Mouse (Mus musculus) liver, postnatal 0 days (tissue): ENCODE data around the gene Ncor2. TPM values are rescaled to one million over a fixed set of nuclear protein-coding genes. Genes with fewer than 3 reads are reported as not detected.

Experiments
- ATAC-seq: fragments of 200-750 bp; cut with Nextera tagmentation; 2 replicates; pipeline ENCODE4 v1.8.0; 2017; ENCODE audit warnings: mild to moderate bottlenecking, moderate library complexity
- DNase-seq: peaks from one replicate; pipeline ENCODE4 v3.0.0-alpha.2; 2016
- H3K27ac ChIP-seq: fragments of 300-500 bp; sonication (generic); 2 replicates; pipeline ENCODE4 v1.5.1; 2014; ENCODE audit warnings: antibody characterized with exemption, moderate library complexity, mild to moderate bottlenecking, low read depth
- H3K27me3 ChIP-seq: fragments of 300-500 bp; sonication (generic); 2 replicates; pipeline ENCODE4 v1.6.1; 2014; ENCODE audit warnings: low read length, control low read depth, mixed read lengths; ENCODE audit not compliant: insufficient read depth
- H3K36me3 ChIP-seq: fragments of 300-500 bp; sonication (generic); replicated peaks from 2 replicates; pipeline ENCODE4 v1.6.1; 2014; ENCODE audit warnings: mild to moderate bottlenecking, control low read depth, low read length, moderate library complexity, mixed read lengths; ENCODE audit not compliant: insufficient read depth
- H3K4me1 ChIP-seq: fragments of 300-500 bp; sonication (generic); 2 replicates; pipeline ENCODE4 v1.6.1; 2014; ENCODE audit warnings: antibody characterized with exemption, mild to moderate bottlenecking, control low read depth; ENCODE audit not compliant: insufficient read depth
- H3K4me2 ChIP-seq: fragments of 300-500 bp; sonication (generic); 2 replicates; pipeline ENCODE4 v1.6.1; 2014; ENCODE audit warnings: low read depth, mild to moderate bottlenecking, low read length, moderate library complexity, mixed read lengths
- H3K4me3 ChIP-seq: fragments of 300-500 bp; sonication (generic); 2 replicates; pipeline ENCODE4 v1.5.1; 2014; ENCODE audit warnings: low read depth, low read length
- H3K9ac ChIP-seq: fragments of 300-500 bp; sonication (generic); replicated peaks from 2 replicates; pipeline ENCODE4 v1.6.1; 2014; ENCODE audit warnings: mild to moderate bottlenecking, moderate library complexity
- H3K9me3 ChIP-seq: fragments of 300-500 bp; sonication (generic); 2 replicates; pipeline ENCODE4 v1.6.1; 2016; ENCODE audit warnings: mild to moderate bottlenecking, control low read depth, low read length, mixed read lengths
- CTCF ChIP-seq: sonication (generic); IDR thresholded peaks from 2 replicates; pipeline ENCODE4 v1.5.1; 2016; ENCODE audit warnings: antibody characterized with exemption, low read depth
- EP300 ChIP-seq: IDR thresholded peaks from 2 replicates; pipeline ENCODE4 v1.6.1; 2016; ENCODE audit warnings: antibody characterized with exemption, low read depth, mild to moderate bottlenecking
- WGBS: fragments of 180-500 bp; shearing (Covaris S2); extraction: QIAGEN DNeasy Blood & Tissue Kit; methylation state at CpG from one replicate; pipeline ENCODE4 v1.1.7; 2014; ENCODE audit not compliant: insufficient replicate concordance; 5-methylcytosine and 5-hydroxymethylcytosine counted together
- polyA plus RNA-seq: library from polyadenylated mRNA; unstranded; fragments of >200 nt; fragmentation: Nextera tagmentation; extraction: Ambion mirVana; gene quantifications from 2 replicates; pipeline ENCODE4 v1.2.1, GENCODE M21; 2015

Ncor2 gene
- polyA plus RNA-seq, 1 experiment from 2014 or later, result 3.1 TPM

DNA sequence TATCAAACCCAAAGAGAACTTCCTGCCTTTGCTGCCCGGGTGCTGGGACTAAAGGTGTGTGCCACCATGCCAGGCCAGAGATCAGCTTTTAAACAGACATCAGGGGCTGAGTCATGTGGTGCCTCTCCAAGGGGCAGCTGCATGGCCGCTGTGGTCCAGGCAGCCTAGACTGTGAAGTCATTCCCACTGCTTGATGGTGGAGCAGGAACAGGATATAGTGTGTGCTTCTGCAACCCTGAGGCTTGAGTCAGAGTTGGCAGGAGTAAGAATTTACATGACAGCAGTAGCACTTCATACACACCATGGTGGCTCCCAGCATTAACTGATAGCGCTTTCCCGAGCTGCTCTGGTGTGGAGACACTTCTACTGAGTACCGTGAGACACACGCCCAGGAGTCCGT, 106.6 kb downstream of the Ncor2 start:
- Histone ChIP-seq H3K4me2 (no peak overlapping the region; the same call in 1 of the 2 replicates), H3K9me3 (no peaks in the 10 kb centered on the region), H3K4me1 (peaks cover 26% of the 10 kb centered on the region), H3K27ac (peak overlapping the region; percentile 36), H3K36me3 (peaks cover 12% of the 10 kb centered on the region), H3K9ac (no peak overlapping the region), H3K4me3 (no peak overlapping the region), H3K27me3 (no peaks in the 10 kb centered on the region)
- no peak for ATAC-seq
- WGBS, result 56% methylated on average over 7 of the region's 7 CpGs
- DNase-seq, result no peak
- TF ChIP-seq EP300, result no peak
- no peak for TF ChIP-seq CTCF

GRCm38 (mm10) chr5:125071919-125072318, 107.1 kb downstream of the Ncor2 start:
- Histone ChIP-seq H3K9ac (no peak overlapping the region), H3K4me1 (peaks cover 26% of the 10 kb centered on the region), H3K27ac (peak overlapping the region; percentile 36), H3K27me3 (no peaks in the 10 kb centered on the region), H3K4me2 (peak overlapping the region; percentile 35), H3K4me3 (no peak overlapping the region), H3K36me3 (peaks cover 12% of the 10 kb centered on the region), H3K9me3 (no peaks in the 10 kb centered on the region)
- DNase-seq (peak; percentile 45), ATAC-seq (peak; percentile 60; the same call in 1 of the 2 replicates)
- 42% methylated on average over 4 of the region's 4 CpGs for WGBS
- TF ChIP-seq EP300 (no peak), CTCF (no peak)

- H3K9me3 ChIP-seq, result no peaks in the 10 kb centered on the region
- H3K27me3 ChIP-seq, result no peaks in the 10 kb centered on the region
- no peak overlapping the region for H3K4me2 ChIP-seq
- H3K36me3 ChIP-seq, result peaks cover 25% of the 10 kb centered on the region
- WGBS, result 62% methylated on average over 2 of the region's 2 CpGs
- peaks cover 26% of the 10 kb centered on the region for H3K4me1 ChIP-seq
- H3K9ac ChIP-seq, result no peak overlapping the region
- no peak for ATAC-seq
- no peak overlapping the region for H3K4me3 ChIP-seq
- TF ChIP-seq CTCF (no peak), EP300 (no peak)
- H3K27ac ChIP-seq, result no peak overlapping the region
- DNase-seq, result no peak
These were observed 108.6 kb downstream of the Ncor2 start for GRCm38 (mm10) chr5:125070399-125070798.

- H3K9ac ChIP-seq, result no peak overlapping the region
- 69% methylated on average over 5 of the region's 5 CpGs for WGBS
- no peak for DNase-seq
These were observed 109.1 kb downstream of the Ncor2 start for GRCm38 (mm10) chr5:125069916-125070315.

DNA sequence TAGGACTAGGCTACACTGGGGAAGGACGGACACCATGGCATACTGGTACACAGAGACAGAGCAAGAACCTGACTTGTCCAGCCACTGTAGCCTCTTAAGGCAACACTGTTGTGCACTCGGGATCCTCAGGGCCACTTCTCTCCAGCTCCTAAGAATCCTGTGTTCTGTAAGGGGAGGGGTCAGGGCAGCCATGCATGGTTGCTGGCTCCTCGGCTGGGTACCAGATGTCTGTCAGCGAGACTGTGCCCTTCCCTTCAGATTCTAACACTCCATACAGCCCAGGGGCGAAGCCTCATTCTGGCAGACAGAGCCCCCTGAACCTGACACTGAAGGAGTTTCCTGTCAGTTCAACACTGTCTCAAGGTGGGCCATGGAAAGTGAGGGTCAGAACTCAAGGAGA, 109.6 kb downstream of the Ncor2 start:
- TF ChIP-seq CTCF, result no peak
- no peak for TF ChIP-seq EP300
- no peak overlapping the region for H3K27ac ChIP-seq
- no peak overlapping the region for H3K4me2 ChIP-seq
- 73% methylated on average over 5 of the region's 5 CpGs for WGBS
- H3K9ac ChIP-seq, result no peak overlapping the region
- peaks cover 31% of the 10 kb centered on the region for H3K36me3 ChIP-seq
- ATAC-seq (no peak), DNase-seq (no peak)
- peaks cover 22% of the 10 kb centered on the region for H3K4me1 ChIP-seq
- no peaks in the 10 kb centered on the region for H3K27me3 ChIP-seq
- no peaks in the 10 kb centered on the region for H3K9me3 ChIP-seq
- H3K4me3 ChIP-seq, result no peak overlapping the region

More at GRCm38 (mm10) chr5:125069916-125070315, 109.1 kb downstream of the Ncor2 start:
- H3K36me3 ChIP-seq, result peaks cover 29% of the 10 kb centered on the region
- no peak overlapping the region for H3K4me3 ChIP-seq
- TF ChIP-seq CTCF, result no peak
- no peak for TF ChIP-seq EP300
- H3K27ac ChIP-seq, result no peak overlapping the region
- H3K9me3 ChIP-seq, result no peaks in the 10 kb centered on the region
- no peak overlapping the region for H3K4me2 ChIP-seq
- no peak for ATAC-seq
- peaks cover 25% of the 10 kb centered on the region for H3K4me1 ChIP-seq
- H3K27me3 ChIP-seq, result no peaks in the 10 kb centered on the region

DNA sequence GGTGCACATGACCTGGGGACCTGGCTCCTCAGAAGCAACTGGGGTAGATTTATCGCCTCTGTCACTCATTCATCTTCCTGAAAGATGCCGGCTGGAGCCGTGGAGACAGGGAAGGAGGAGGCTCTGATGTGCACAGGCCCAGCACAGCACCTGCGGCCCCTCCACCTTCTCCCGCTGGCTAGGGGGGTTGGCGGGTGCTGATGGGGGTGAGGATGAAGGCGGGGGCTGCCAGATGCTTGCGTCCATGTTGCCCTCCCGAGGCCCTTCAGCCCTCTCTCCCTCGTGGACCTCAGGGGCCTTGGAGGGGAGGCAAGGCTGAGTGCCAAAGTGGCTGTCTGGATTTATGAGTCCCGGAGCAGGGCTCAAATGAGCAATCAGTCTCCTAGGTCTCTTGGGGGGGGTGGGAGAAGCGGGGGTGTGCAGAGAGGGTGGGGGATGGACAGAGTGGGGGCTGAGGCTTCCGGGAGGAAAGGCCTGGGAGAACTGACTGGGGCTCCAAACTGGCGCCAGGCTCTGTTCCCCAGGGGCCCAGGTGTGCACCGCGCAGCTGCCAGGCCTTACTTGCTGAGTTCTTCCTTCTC, 110.6 kb downstream of the Ncor2 start:
- Histone ChIP-seq H3K9me3 (no peaks in the 10 kb centered on the region), H3K9ac (no peak overlapping the region), H3K4me2 (no peak overlapping the region), H3K27me3 (no peaks in the 10 kb centered on the region), H3K36me3 (peaks cover 36% of the 10 kb centered on the region), H3K4me3 (no peak overlapping the region), H3K27ac (no peak overlapping the region), H3K4me1 (peaks cover 15% of the 10 kb centered on the region)
- DNase-seq (no peak), ATAC-seq (no peak)
- 77% methylated on average over 14 of the region's 16 CpGs for WGBS
- TF ChIP-seq EP300 (no peak), CTCF (no peak)
